Mouse (Mus musculus): ENCODE results near the gene Pla2g2c. TPM values are rescaled to one million over a fixed set of nuclear protein-coding genes. Genes with fewer than 3 reads are reported as not detected.

Gene Pla2g2c
- polyA plus RNA-seq, 1 experiment from 2014 or later, result not detected

DNA sequence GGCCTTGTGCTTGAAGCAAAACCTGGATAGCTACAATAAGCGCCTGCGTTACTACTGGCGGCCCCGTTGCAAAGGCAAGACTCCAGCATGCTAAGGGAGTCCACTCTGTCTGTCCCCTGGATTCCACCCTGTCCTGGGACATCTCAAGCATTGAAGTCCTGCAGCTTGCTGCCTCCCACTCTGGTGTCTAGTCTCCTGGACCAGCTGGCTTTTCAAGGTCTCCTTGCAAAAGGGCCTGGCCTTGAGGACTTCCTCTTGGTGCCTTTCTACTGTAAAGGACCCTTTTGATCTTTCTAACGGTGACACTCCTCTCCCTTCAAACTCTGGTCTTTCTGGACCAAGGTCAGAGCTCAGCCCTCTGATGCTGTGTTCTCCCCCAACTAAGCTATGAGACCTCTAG, 55.7 kb downstream of the Pla2g2c start:
- H3K4me1 ChIP-seq (ENCODE audit: insufficient read depth), result no peaks in the 10 kb centered on the region
- no peak for TF ChIP-seq CTCF (IDR thresholded peaks at IDR 0.05; ENCODE audit: low read depth)
- no peak for TF ChIP-seq EP300 (IDR thresholded peaks at IDR 0.05; ENCODE audit: low read depth)
- H3K9ac ChIP-seq (replicated peaks), result no peak overlapping the region
- no peaks in the 10 kb centered on the region for H3K27me3 ChIP-seq (ENCODE audit: insufficient read depth, low read length)
- DNase-seq, result no peak
- no peak overlapping the region for H3K4me2 ChIP-seq (ENCODE audit: low read depth, low read length)
- ATAC-seq, result no peak
- H3K9me3 ChIP-seq (ENCODE audit: low read length), result no peaks in the 10 kb centered on the region
- 68% methylated on average over 5 of the region's 5 CpGs for WGBS (ENCODE audit: insufficient replicate concordance)
- H3K4me3 ChIP-seq (ENCODE audit: low read depth, low read length), result no peak overlapping the region
- no peak overlapping the region for H3K27ac ChIP-seq (ENCODE audit: low read depth)
- H3K36me3 ChIP-seq (replicated peaks; ENCODE audit: insufficient read depth, low read length), result no peaks in the 10 kb centered on the region

DNA sequence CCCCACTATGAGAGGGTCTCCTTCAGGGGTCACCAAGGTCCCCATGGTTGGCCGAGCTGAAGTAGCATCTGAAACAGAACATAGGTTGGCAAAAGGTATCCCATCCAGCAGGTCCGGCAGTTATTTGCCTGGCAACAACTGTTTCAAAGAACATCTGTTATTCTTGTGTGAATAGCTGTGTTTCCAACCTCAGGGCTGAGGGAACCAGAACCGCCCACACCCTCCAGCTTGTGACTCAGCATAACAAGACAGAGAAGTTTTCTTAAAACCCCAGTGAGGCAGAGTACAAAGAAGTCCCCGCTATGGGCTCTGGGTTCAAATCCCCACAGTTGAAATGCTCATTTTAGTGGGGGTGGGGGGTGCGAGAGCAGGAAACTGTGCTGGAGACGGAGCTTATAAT, 57.5 kb downstream of the Pla2g2c start:
- Histone ChIP-seq H3K27me3 (ENCODE audit: insufficient read depth, low read length) (no peaks in the 10 kb centered on the region), H3K4me3 (ENCODE audit: low read depth, low read length) (no peak overlapping the region), H3K9me3 (ENCODE audit: low read length) (no peaks in the 10 kb centered on the region), H3K4me1 (ENCODE audit: insufficient read depth) (no peaks in the 10 kb centered on the region), H3K9ac (replicated peaks) (no peak overlapping the region), H3K27ac (ENCODE audit: low read depth) (no peak overlapping the region), H3K4me2 (ENCODE audit: low read depth, low read length) (no peak overlapping the region), H3K36me3 (replicated peaks; ENCODE audit: insufficient read depth, low read length) (no peaks in the 10 kb centered on the region)
- TF ChIP-seq EP300 (IDR thresholded peaks at IDR 0.05; ENCODE audit: low read depth), result no peak
- no peak for TF ChIP-seq CTCF (IDR thresholded peaks at IDR 0.05; ENCODE audit: low read depth)
- no peak for ATAC-seq
- no peak for DNase-seq
- WGBS (ENCODE audit: insufficient replicate concordance), result 76% methylated on average over 6 of the region's 6 CpGs

DNA sequence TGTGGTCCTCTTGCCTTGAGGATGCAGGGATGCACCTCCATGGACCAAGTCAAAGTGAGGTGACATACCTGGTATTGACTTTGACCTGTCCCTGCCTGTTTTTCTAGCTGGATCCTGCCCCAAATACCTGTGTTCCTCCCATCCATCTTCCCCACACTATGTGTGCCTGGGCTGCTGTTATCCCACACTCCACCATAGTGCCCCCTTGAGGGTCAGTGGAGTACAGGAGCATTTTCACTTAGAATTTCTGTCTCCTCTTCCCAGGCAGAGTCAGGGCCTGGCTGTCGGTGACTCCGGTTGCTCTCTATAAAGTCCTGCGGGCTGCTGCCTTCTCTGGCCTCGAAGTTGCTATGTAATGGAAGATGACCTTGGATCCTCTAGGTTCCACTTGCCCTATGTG, 61.1 kb downstream of the Pla2g2c start:
- 52% methylated on average over 4 of the region's 4 CpGs for WGBS (ENCODE audit: insufficient replicate concordance)
- H3K9ac ChIP-seq (replicated peaks), result no peak overlapping the region
- H3K27ac ChIP-seq (ENCODE audit: low read depth), result no peak overlapping the region
- ATAC-seq, result no peak
- no peaks in the 10 kb centered on the region for H3K9me3 ChIP-seq (ENCODE audit: low read length)
- no peak for TF ChIP-seq EP300 (IDR thresholded peaks at IDR 0.05; ENCODE audit: low read depth)
- no peak for TF ChIP-seq CTCF (IDR thresholded peaks at IDR 0.05; ENCODE audit: low read depth)
- no peaks in the 10 kb centered on the region for H3K27me3 ChIP-seq (ENCODE audit: insufficient read depth, low read length)
- H3K4me2 ChIP-seq (ENCODE audit: low read depth, low read length), result no peak overlapping the region
- H3K36me3 ChIP-seq (replicated peaks; ENCODE audit: insufficient read depth, low read length), result no peaks in the 10 kb centered on the region
- no peaks in the 10 kb centered on the region for H3K4me1 ChIP-seq (ENCODE audit: insufficient read depth)
- H3K4me3 ChIP-seq (ENCODE audit: low read depth, low read length), result no peak overlapping the region
- DNase-seq, result no peak

DNA sequence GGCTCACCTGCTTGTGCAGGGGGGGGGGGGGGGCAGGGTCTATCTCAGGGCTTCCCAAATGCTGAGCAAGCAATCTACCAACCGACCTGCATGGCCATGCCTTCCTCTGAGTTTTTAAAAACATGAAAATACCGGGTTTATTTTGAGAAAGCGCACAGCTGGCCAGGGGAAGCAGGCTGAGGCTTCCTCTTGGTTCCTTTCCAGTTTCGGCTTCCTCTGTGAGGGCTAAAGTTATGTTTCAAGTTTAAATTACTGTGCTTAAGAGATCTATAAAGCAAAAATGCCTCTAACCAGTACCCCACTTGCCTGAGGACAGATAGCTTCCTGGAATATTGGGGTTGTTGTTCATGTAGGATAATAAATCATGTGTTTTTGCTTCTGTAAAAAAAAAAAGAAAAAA, 61.5 kb downstream of the Pla2g2c start:
- 33% methylated on average over 4 of the region's 4 CpGs for WGBS (ENCODE audit: insufficient replicate concordance)
- H3K9ac ChIP-seq (replicated peaks), result no peak overlapping the region
- H3K4me3 ChIP-seq (ENCODE audit: low read depth, low read length), result no peak overlapping the region
- ATAC-seq (no peak), DNase-seq (no peak)
- no peaks in the 10 kb centered on the region for H3K4me1 ChIP-seq (ENCODE audit: insufficient read depth)
- no peak for TF ChIP-seq EP300 (IDR thresholded peaks at IDR 0.05; ENCODE audit: low read depth)
- no peak for TF ChIP-seq CTCF (IDR thresholded peaks at IDR 0.05; ENCODE audit: low read depth)
- no peak overlapping the region for H3K27ac ChIP-seq (ENCODE audit: low read depth)
- no peaks in the 10 kb centered on the region for H3K27me3 ChIP-seq (ENCODE audit: insufficient read depth, low read length)
- no peak overlapping the region for H3K4me2 ChIP-seq (ENCODE audit: low read depth, low read length)
- no peaks in the 10 kb centered on the region for H3K9me3 ChIP-seq (ENCODE audit: low read length)
- H3K36me3 ChIP-seq (replicated peaks; ENCODE audit: insufficient read depth, low read length), result no peaks in the 10 kb centered on the region

DNA sequence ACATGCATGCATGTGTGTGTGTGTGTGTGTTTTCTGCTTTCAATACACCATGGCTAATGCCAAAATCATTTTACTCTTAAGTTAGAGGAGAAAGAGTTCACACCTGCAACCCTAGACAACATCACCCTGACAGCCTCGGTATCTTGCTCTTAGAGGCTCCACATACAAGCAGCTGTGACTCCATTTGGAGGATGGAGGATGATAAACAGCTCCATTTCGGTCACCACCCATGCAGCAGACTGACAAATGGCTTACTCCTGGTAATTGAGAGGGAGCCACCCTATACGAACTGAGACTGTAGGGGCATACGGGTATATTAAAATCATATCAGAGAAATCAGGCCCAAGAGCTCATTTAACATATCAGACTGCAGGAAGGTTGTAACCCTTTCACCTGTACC, 63.8 kb downstream of the Pla2g2c start:
- H3K4me2 ChIP-seq (ENCODE audit: low read depth, low read length), result no peak overlapping the region
- no peak overlapping the region for H3K27ac ChIP-seq (ENCODE audit: low read depth)
- ATAC-seq (no peak), DNase-seq (no peak)
- H3K4me1 ChIP-seq (ENCODE audit: insufficient read depth), result no peaks in the 10 kb centered on the region
- H3K27me3 ChIP-seq (ENCODE audit: insufficient read depth, low read length), result no peaks in the 10 kb centered on the region
- H3K9ac ChIP-seq (replicated peaks), result no peak overlapping the region
- TF ChIP-seq CTCF (IDR thresholded peaks at IDR 0.05; ENCODE audit: low read depth), result no peak
- TF ChIP-seq EP300 (IDR thresholded peaks at IDR 0.05; ENCODE audit: low read depth), result no peak
- no peaks in the 10 kb centered on the region for H3K36me3 ChIP-seq (replicated peaks; ENCODE audit: insufficient read depth, low read length)
- H3K9me3 ChIP-seq (ENCODE audit: low read length), result no peaks in the 10 kb centered on the region
- no peak overlapping the region for H3K4me3 ChIP-seq (ENCODE audit: low read depth, low read length)
- WGBS (ENCODE audit: insufficient replicate concordance), result 62% methylated on average over 4 of the region's 4 CpGs

DNA sequence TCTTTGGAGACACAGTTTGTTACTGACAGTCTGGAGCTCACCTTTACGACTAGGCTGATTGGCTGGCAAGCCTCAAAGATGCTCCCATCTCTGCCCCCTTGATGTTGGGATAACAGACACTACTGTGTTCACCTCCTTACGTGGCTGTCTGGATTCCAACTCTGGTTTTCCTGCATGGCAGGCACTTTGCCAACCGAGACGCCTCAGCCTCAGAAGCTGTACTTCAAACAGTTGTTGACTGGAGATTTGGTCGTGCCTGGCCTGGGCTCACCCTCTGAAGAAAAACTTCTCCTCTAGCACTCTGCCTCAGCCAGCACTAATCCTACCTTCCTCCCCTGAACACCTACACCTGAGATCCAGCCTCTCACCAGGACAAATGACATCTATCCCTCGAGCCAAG, 66.9 kb downstream of the Pla2g2c start:
- WGBS (ENCODE audit: insufficient replicate concordance), result 72% methylated on average over 6 of the region's 6 CpGs
- no peak for TF ChIP-seq CTCF (IDR thresholded peaks at IDR 0.05; ENCODE audit: low read depth)
- TF ChIP-seq EP300 (IDR thresholded peaks at IDR 0.05; ENCODE audit: low read depth), result no peak
- no peak for ATAC-seq

DNA sequence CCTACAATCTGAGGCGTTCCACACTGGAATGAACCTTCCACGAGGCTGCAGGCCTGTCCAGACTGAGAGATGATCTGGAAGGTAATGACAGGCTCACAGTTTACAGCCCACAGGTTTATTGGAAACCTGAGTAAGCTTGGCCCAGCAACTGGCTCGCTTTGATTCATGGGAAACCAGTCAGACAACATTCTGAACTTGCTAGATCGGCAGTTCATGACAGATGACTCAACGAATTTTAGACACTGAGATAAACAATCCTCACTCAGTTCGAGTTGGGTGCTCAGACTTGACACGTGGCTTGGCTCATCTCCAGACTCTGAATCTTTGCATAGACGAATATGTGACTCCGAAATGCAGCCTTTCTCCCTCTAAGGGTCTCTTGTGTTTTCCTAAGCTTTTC, 68.0 kb downstream of the Pla2g2c start:
- Histone ChIP-seq H3K27ac (ENCODE audit: low read depth) (no peak overlapping the region), H3K27me3 (ENCODE audit: insufficient read depth, low read length) (no peaks in the 10 kb centered on the region), H3K36me3 (replicated peaks; ENCODE audit: insufficient read depth, low read length) (no peaks in the 10 kb centered on the region), H3K4me1 (ENCODE audit: insufficient read depth) (no peaks in the 10 kb centered on the region), H3K9me3 (ENCODE audit: low read length) (no peaks in the 10 kb centered on the region), H3K4me3 (ENCODE audit: low read depth, low read length) (no peak overlapping the region), H3K9ac (replicated peaks) (no peak overlapping the region), H3K4me2 (ENCODE audit: low read depth, low read length) (no peak overlapping the region)
- WGBS (ENCODE audit: insufficient replicate concordance), result 35% methylated on average over 9 of the region's 9 CpGs
- ATAC-seq (no peak), DNase-seq (no peak)
- TF ChIP-seq EP300 (IDR thresholded peaks at IDR 0.05; ENCODE audit: low read depth) (no peak), CTCF (IDR thresholded peaks at IDR 0.05; ENCODE audit: low read depth) (no peak)

More for the DNA sequence above, 66.9 kb downstream of the Pla2g2c start:
- H3K9ac ChIP-seq (replicated peaks), result no peak overlapping the region
- H3K27me3 ChIP-seq (ENCODE audit: insufficient read depth, low read length), result no peaks in the 10 kb centered on the region
- H3K4me3 ChIP-seq (ENCODE audit: low read depth, low read length), result no peak overlapping the region
- H3K36me3 ChIP-seq (replicated peaks; ENCODE audit: insufficient read depth, low read length), result no peaks in the 10 kb centered on the region
- H3K9me3 ChIP-seq (ENCODE audit: low read length), result no peaks in the 10 kb centered on the region
- DNase-seq, result no peak
- no peak overlapping the region for H3K27ac ChIP-seq (ENCODE audit: low read depth)
- no peak overlapping the region for H3K4me2 ChIP-seq (ENCODE audit: low read depth, low read length)
- no peaks in the 10 kb centered on the region for H3K4me1 ChIP-seq (ENCODE audit: insufficient read depth)
